Mouse (Mus musculus) lung, adult 2 months (tissue): ENCODE results near the gene Cbx2. TPM values are rescaled to one million over a fixed set of nuclear protein-coding genes. Genes with fewer than 3 reads are reported as not detected.

Source experiments
- DNase-seq: peaks from one replicate; pipeline ENCODE4 v3.0.0; 2022
- H3K4me1 ChIP-seq: fragments of 200-500 bp; 2 replicates; pipeline ENCODE4 v1.6.1; 2011; ENCODE audit warnings: low read length; ENCODE audit not compliant: control insufficient read depth, insufficient read depth
- H3K4me3 ChIP-seq: fragments of 200-500 bp; replicated peaks from 2 replicates; pipeline ENCODE3; 2011; ENCODE audit warnings: low read depth, mild to moderate bottlenecking, control low read depth, low read length; ENCODE audit errors: extremely low read depth
- CTCF ChIP-seq: fragments of 200-500 bp; IDR thresholded peaks from 2 replicates; pipeline ENCODE4 v1.5.1; 2011; ENCODE audit warnings: mild to moderate bottlenecking, low read length, control low read depth; ENCODE audit not compliant: insufficient read depth
- POLR2A ChIP-seq: fragments of 200-500 bp; IDR thresholded peaks from 2 replicates; pipeline ENCODE4 v1.6.1; 2011; ENCODE audit warnings: low read depth, mild to moderate bottlenecking, control low read depth, low read length, borderline replicate concordance; ENCODE audit errors: extremely low read depth
- WGBS: fragments of 180-500 bp; shearing (Covaris S2); methylation state at CpG from one replicate; pipeline ENCODE4 v1.1.7; 2018; 5-methylcytosine and 5-hydroxymethylcytosine counted together
- polyA plus RNA-seq: library from polyadenylated mRNA; depleted of rRNA; stranded (reverse); fragments of >200 nt; gene quantifications from 2 replicates; pipeline ENCODE4 v1.2.3, GENCODE M21; 2012; rRNA removed

The Cbx2 gene
- polyA plus RNA-seq: 2.9 and 4.4 TPM in 2 replicates

DNA sequence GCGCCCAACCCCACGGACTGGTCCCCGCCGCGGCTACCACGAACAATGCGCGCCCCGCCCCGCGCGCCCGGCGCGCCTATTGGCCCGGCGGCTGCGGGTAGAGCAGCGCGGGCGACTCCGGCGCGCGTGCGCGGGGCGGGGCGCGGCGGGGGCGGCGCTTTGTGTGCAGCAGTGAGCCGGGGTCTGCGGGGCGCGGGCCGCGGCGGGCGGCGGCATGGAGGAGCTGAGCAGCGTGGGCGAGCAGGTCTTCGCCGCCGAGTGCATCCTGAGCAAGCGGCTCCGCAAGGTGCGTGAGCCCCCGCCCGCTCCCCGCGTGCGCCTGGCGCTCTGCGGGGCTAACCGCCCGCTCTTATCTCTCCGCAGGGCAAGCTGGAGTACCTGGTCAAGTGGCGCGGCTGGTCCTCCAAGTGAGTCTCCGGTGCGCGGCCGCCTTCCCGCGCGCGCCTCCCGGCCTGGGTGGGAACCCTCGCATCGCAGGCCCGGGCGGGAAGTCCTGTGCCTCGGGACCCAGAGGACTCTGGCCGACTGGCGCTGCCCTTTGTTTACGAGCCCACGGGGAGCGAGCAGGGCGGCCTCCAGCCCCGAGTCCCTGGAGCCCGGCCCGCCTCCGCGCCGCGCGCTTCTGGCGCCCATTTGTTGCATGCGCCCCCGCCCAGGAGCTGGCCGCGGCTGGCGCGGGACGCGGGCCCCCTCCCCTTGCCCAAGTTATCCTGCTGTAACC is at the start of gene Cbx2:
Gene Cbx2 (plus strand): TSS at position 68 of the 721 bp plus-strand sequence.
- peak; percentile 81 for DNase-seq
- H3K4me1 ChIP-seq: no peaks in the 10 kb centered on the region; the same call in 1 of the 2 replicates
- TF ChIP-seq CTCF (no peak), POLR2A (peak; percentile 40; the same call in 1 of the 2 replicates)
- under 1% methylated on average over 96 of the region's 99 CpGs for WGBS
- peak within 1 kb of the TSS; percentile 92 for H3K4me3 ChIP-seq

DNA sequence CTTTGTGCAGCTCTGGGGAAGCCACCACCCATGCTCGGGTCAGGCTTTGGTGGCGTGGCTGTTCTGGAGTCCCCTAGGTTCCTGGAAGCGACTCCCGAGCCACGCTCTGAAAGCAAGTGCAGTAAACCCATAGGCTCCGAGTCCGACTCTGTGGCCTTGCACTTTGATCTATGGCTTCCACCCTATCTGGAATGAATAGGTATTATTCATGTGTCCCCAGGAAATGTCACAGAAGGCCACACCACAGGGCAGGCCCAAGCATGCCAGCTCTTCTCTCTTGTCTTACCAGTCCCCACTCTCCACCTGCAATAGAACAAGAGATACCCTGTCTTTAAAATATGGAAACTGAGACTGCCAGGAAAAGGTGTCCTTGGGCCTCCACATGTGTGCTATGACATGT is 48.4 kb upstream of the Cbx2 start:
- 78% methylated on average over 7 of the region's 7 CpGs for whole genome bisulfite sequencing
- no peak for DNase-seq
- Histone ChIP-seq H3K4me3 (no peak overlapping the region), H3K4me1 (peaks cover 3% of the 10 kb centered on the region; the same call in 1 of the 2 replicates)
- TF ChIP-seq CTCF: no peak
- TF ChIP-seq POLR2A: no peak

DNA sequence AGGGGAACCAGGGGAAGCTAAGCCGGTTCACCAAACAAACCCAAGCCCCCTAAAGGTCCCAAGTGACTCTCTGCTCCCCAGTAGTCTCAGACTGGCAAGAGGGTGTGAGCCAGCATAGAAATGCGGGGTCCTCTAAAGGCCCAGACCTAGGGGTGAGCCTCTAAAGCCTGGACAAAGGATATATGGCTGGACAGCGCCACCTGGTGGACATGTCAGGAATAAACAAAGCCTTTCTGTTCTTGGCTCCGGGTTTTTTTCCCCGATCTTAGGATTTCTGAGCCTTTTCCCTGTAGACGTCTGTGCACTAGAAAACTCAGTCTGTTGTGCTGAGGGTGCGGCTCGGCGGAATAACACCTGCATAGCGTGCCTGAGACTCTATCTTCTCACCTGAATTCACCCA is 47.3 kb upstream of the Cbx2 start:
- peak; percentile 77 for TF ChIP-seq CTCF
- TF ChIP-seq POLR2A: no peak
- Histone ChIP-seq H3K4me1 (peaks cover 3% of the 10 kb centered on the region; the same call in 1 of the 2 replicates), H3K4me3 (no peak overlapping the region)
- DNase-seq: peak; percentile 50
- 2% methylated on average over 10 of the region's 10 CpGs for WGBS

DNA sequence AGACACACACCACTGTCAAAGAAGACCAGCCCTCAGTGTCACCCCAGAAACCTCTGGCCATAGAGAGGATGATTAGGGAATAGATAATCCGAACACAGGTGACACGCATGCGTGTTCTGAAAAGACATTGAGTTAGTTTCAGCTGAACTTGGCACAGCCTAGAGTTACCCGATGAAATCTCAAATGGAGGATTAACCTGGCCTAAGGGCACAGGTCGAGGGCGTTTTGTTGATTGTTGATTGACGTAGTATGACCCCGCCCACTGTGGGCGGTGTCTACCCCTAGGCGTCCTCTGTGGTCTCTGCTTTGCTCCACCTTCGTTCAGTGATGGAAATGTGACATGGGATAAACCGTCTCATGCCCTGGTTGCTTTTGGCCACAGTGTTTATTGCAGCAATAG is 46.8 kb upstream of the Cbx2 start:
- WGBS: 13% methylated on average over 12 of the region's 12 CpGs
- DNase-seq: no peak
- Histone ChIP-seq H3K4me1 (peaks cover 3% of the 10 kb centered on the region; the same call in 1 of the 2 replicates), H3K4me3 (no peak overlapping the region)
- no peak for TF ChIP-seq CTCF
- no peak for TF ChIP-seq POLR2A

DNA sequence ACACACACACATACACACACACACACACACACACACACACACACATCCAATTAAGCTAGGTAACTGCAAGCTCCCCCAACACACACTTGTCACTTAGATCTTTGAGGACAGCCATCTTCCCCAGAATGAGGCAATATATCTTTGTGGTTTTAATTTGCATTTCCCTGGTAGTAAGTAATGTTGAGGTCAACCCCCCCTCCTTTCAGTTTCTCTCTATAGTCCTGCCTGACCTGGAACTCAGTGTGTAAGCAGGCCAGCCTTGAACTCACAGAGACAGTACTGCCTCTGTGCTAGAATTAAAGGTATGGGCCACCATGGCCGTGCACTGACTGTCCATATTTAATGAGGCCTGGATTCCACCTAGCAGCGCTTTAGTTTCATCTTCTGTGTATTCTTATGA is 42.4 kb upstream of the Cbx2 start:
- no peak for DNase-seq
- H3K4me3 ChIP-seq: no peak overlapping the region
- peaks cover 3% of the 10 kb centered on the region; the same call in 1 of the 2 replicates for H3K4me1 ChIP-seq
- TF ChIP-seq POLR2A (no peak), CTCF (no peak)
- 71% methylated on average over 2 of the region's 2 CpGs for WGBS

DNA sequence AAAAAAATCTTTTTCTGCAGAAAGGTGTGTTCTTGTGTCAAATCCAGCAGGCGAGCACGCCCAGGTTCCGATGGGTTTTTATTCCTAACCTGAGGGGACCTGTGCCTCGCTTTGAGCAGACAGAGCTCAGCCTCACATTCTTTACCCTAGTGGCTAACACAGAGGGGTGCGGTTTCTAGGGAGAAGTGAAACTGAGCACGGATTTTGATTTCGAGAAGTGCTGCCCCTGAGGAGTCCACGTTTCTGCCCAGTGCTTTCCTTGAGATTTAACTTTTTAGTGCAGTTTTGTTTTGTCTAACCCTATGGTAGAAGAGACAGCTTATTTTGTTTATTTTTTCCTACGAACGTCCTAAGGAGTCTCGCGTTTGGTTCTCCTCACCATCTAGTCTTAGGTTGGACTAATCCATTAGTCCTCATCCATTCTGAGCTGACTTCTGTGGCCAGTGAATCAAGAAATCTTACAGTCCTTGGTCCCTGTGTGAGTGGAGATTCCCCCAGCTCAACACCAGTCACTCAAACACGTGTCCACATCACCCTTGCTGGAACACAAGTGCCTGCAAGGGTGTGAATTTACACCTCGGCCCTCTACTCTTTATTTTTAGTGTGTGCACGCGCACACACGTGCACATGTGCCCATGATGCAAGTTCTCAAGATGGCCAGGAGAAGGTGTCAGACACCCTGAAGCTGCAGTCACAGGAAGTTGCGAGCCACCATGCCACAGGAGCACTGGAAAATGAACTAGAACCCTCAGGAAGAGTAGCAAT is 41.6 kb upstream of the Cbx2 start:
- H3K4me1 ChIP-seq: no peaks in the 10 kb centered on the region
- H3K4me3 ChIP-seq: no peak overlapping the region
- TF ChIP-seq POLR2A: no peak
- no peak for TF ChIP-seq CTCF
- no peak for DNase-seq
- 48% methylated on average over 18 of the region's 18 CpGs for WGBS

DNA sequence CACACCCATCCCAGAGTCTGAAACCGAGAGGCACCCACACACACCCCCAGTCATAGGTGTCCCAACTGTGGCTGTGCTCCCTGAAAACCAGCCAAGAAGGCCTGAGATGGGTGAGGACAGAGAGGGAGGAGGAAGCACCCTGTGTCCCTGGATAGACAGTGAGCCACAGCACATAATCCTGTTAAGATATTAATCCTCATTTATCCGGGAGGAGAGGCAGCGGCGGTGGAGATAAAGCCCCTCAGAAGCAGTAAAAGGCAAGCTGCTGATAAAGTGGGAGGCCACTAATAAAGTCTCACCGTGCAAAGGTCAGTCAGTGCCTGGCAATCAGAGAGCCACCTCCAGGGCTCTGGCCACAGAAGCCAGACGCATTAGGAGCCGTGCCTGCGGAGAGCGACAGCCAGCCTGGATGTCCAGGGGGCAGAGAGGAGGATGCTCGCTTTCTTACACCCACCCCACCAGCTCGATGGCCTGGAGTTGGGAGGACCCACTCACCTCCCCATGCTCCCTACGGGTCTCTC is 40.1 kb upstream of the Cbx2 start:
- TF ChIP-seq CTCF (no peak), POLR2A (no peak)

DNA sequence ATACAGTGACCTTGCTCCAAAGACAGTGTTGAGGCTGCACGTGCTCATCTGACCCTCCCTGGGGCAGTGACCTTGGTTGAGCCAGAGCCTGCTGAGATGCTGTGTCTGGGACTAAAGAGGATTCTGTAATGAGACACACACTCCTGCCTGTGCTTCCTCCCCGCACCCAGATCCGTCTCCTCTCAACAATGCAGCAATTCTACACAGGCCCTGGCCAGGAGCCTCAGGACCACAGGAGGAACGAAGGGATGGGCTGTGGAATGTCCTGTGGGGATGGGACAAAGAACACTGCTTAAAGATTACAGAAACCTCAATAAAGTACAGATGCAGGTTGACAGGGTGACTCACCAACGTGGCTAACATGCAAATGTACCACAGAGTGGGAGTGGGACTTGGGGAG is 37.2 kb upstream of the Cbx2 start:
- no peak for TF ChIP-seq POLR2A
- no peak for TF ChIP-seq CTCF
- no peaks in the 10 kb centered on the region for H3K4me1 ChIP-seq
- no peak for DNase-seq
- WGBS: 59% methylated on average over 5 of the region's 5 CpGs
- no peak overlapping the region for H3K4me3 ChIP-seq

More for the DNA sequence above, 40.1 kb upstream of the Cbx2 start:
- no peak overlapping the region for H3K4me3 ChIP-seq
- H3K4me1 ChIP-seq: no peaks in the 10 kb centered on the region
- WGBS: 62% methylated on average over 12 of the region's 12 CpGs
- DNase-seq: no peak

DNA sequence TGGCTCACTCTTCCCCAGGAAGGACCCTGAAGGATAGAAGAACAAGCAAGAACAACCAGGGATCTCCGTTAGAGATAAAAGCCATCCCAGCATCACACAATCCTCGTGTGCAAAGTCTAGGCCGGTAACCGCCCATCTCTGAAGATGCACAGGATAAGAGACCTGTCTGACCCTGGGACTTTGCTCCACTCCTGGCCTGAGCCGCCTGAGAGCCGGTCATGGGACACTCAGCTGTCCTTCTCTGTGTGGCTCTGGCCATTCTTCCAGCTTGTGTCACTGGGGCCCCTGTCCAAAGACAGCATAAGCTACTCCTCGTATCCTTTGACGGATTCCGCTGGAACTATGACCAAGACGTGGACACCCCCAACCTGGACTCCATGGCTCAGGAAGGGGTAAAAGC is 34.8 kb upstream of the Cbx2 start, which contains the start of gene Enpp7:
Gene Enpp7 (plus strand): TSS at position 190 of the 400 bp plus-strand sequence.
- no peaks in the 10 kb centered on the region for H3K4me1 ChIP-seq
- DNase-seq: no peak
- 86% methylated on average over 10 of the region's 10 CpGs for WGBS
- H3K4me3 ChIP-seq: no peak within 1 kb of the TSS
- TF ChIP-seq POLR2A: no peak
- no peak for TF ChIP-seq CTCF

DNA sequence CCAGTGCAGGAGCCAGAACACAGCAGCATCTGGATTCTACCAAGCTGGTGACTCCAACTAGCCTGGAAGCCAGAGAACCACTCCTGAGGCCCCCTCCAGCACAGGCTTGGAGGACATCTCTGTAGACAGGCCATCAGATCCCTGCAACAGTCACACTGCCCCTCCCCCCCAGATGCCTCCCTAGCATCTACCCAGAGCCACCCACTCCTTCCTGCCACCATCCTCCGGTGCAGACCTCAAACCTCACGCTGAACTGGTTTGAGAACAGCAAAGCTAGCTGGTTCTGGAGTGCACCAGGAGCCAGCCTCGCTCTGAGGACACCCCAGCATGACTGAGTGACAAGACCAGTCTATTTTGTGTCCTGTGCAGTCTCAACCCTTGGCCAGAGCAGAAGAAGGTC is 30.0 kb upstream of the Cbx2 start:
- 49% methylated on average over 3 of the region's 3 CpGs for WGBS
- no peak for DNase-seq
- TF ChIP-seq POLR2A (no peak), CTCF (no peak)
- H3K4me1 ChIP-seq: no peaks in the 10 kb centered on the region
- H3K4me3 ChIP-seq: no peak overlapping the region

DNA sequence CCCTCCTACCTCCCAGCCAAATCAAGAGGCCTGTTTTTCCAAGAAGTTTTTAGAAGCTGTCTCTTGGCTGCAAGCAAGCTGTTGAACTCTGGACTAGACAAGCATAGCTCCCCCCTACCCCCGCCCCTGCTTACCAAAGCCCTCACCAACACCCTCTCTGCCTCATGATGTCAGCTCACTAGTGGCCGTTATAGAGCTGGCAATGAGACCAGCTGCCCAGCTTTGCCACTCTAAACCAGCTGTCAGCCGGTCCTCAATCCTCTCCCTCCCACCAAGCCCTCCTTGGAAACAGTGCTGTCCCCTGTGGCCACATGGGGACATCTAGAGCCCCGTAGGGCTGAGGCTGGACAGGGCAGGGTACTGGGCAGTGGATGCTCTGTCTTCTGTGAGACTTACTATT is 27.3 kb upstream of the Cbx2 start:
- TF ChIP-seq CTCF (no peak), POLR2A (no peak)
- DNase-seq: no peak
- 33% methylated on average over 4 of the region's 4 CpGs for WGBS
- H3K4me3 ChIP-seq: no peak overlapping the region
- peaks cover 5% of the 10 kb centered on the region; the same call in 1 of the 2 replicates for H3K4me1 ChIP-seq
